Mouse (Mus musculus): Measurements from ENCODE around the gene Ntng1. TPM values are rescaled to one million over a fixed set of nuclear protein-coding genes. Genes with fewer than 3 reads are reported as not detected.

The Ntng1 gene
- polyA plus RNA-seq, 1 experiment from 2014 or later: 0.11 TPM

DNA sequence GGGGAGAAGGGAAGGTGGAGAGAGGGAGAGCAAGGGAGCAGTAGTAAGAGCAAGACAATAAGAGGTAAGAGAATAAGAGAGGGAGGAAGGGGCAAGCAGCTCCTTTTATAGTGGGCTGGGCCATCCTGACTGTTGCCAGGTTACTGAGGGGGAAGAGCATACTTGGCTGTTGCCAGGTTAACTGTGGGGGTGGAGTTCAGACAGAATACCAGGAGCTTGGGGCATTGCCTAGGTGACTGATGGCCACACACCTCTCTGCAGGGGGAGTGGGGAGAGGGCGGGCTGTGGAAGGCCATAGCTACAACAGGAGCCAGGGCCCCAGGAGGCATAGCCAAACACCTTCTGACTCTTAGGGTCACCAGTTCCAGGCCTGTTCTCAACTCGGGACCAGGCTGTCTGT is 166.2 kb downstream of the Ntng1 start:
- Histone ChIP-seq H3K4me3 (no peak overlapping the region), H3K36me3 (no peaks in the 10 kb centered on the region), H3K9ac (no peak overlapping the region), H3K27ac (no peak overlapping the region), H3K4me1 (replicated peaks) (no peaks in the 10 kb centered on the region), H3K27me3 (no peaks in the 10 kb centered on the region), H3K9me3 (replicated peaks) (no peaks in the 10 kb centered on the region), H3K4me2 (no peak overlapping the region)
- no peak for ATAC-seq (replicated peaks; ENCODE audit: insufficient number of reproducible peaks, insufficient read depth, low FRiP score, low read depth)
- 46% methylated on average over 2 of the region's 2 CpGs for WGBS

- WGBS: 65% methylated on average over 4 of the region's 4 CpGs
Observed at GRCm38 (mm10) chr3:109975106-109975505, 168.7 kb downstream of the Ntng1 start.

GRCm38 (mm10) chr3:109971465-109971864 is 172.3 kb downstream of the Ntng1 start:
- Histone ChIP-seq H3K4me3 (no peak overlapping the region), H3K27ac (no peak overlapping the region), H3K36me3 (no peaks in the 10 kb centered on the region), H3K27me3 (no peaks in the 10 kb centered on the region), H3K9me3 (replicated peaks) (no peaks in the 10 kb centered on the region), H3K4me2 (no peak overlapping the region), H3K4me1 (replicated peaks) (no peaks in the 10 kb centered on the region), H3K9ac (no peak overlapping the region)
- WGBS: 64% methylated on average over 1 of the region's 1 CpGs
- ATAC-seq (replicated peaks; ENCODE audit: insufficient number of reproducible peaks, insufficient read depth, low FRiP score, low read depth): no peak

More at GRCm38 (mm10) chr3:109975106-109975505, 168.7 kb downstream of the Ntng1 start:
- Histone ChIP-seq H3K4me3 (no peak overlapping the region), H3K27ac (no peak overlapping the region), H3K27me3 (no peaks in the 10 kb centered on the region), H3K9me3 (replicated peaks) (no peaks in the 10 kb centered on the region), H3K9ac (no peak overlapping the region), H3K4me2 (no peak overlapping the region), H3K4me1 (replicated peaks) (no peaks in the 10 kb centered on the region), H3K36me3 (no peaks in the 10 kb centered on the region)
- no peak for ATAC-seq (replicated peaks; ENCODE audit: insufficient number of reproducible peaks, insufficient read depth, low FRiP score, low read depth)

- Histone ChIP-seq H3K27ac (no peak overlapping the region), H3K4me1 (replicated peaks) (no peaks in the 10 kb centered on the region), H3K9me3 (replicated peaks) (no peaks in the 10 kb centered on the region), H3K9ac (no peak overlapping the region), H3K4me2 (no peak overlapping the region), H3K4me3 (no peak overlapping the region), H3K36me3 (no peaks in the 10 kb centered on the region), H3K27me3 (no peaks in the 10 kb centered on the region)
- no peak for ATAC-seq (replicated peaks; ENCODE audit: insufficient number of reproducible peaks, insufficient read depth, low FRiP score, low read depth)
Observed at GRCm38 (mm10) chr3:109970181-109970580, 173.6 kb downstream of the Ntng1 start.

DNA sequence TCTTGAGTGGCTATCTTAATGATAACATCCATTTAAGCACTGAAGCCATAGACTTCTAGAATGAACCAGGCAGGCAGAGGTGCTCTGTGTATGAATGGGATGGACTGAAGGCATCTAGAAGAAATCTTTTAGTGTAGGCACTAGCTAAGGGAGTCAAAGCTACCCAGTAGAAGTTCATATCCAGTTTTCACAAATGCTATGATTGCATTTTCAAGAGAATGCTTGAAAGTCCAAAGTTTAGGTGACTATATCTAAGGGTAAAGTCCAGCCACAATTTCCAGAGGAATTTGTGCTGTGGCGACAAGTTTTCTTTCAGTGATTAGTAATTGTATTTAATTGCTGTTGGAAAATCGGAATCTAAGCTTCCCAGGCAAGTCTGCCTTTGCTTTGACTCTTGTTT is 181.2 kb downstream of the Ntng1 start:
- Histone ChIP-seq H3K4me1 (replicated peaks) (no peaks in the 10 kb centered on the region), H3K9me3 (replicated peaks) (no peaks in the 10 kb centered on the region), H3K27me3 (no peaks in the 10 kb centered on the region), H3K36me3 (no peaks in the 10 kb centered on the region), H3K27ac (no peak overlapping the region), H3K4me3 (no peak overlapping the region), H3K9ac (no peak overlapping the region), H3K4me2 (no peak overlapping the region)
- no peak for ATAC-seq (replicated peaks; ENCODE audit: insufficient number of reproducible peaks, insufficient read depth, low FRiP score, low read depth)
- 84% methylated on average over 2 of the region's 2 CpGs for WGBS

DNA sequence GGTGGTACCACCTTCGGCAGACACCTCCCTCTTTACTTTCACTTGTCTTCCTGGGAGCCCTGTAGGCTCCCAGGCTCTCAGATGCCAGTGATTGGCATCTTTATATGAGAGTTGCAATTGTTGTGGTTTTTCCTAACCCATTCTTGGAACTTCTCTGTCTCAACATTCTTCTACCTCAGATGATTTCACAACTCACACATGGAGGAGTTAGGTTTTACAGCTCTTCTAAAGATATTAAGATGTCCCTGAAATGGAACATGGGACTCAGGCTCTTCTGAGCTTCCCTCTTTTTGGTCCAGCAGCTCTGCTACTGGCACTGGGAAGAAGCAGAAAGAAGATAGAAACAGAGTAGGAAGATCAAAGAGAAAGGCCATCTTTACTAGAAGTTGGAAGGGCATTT is 200.9 kb downstream of the Ntng1 start:
- ATAC-seq (replicated peaks; ENCODE audit: insufficient number of reproducible peaks, insufficient read depth, low FRiP score, low read depth): no peak
- H3K4me2 ChIP-seq: no peak overlapping the region
- H3K4me1 ChIP-seq (replicated peaks): no peaks in the 10 kb centered on the region
- H3K27me3 ChIP-seq: no peaks in the 10 kb centered on the region
- H3K9ac ChIP-seq: no peak overlapping the region
- H3K27ac ChIP-seq: no peak overlapping the region
- H3K36me3 ChIP-seq: no peaks in the 10 kb centered on the region
- H3K4me3 ChIP-seq: no peak overlapping the region
- H3K9me3 ChIP-seq (replicated peaks): no peaks in the 10 kb centered on the region
- 84% methylated on average over 1 of the region's 1 CpGs for WGBS

DNA sequence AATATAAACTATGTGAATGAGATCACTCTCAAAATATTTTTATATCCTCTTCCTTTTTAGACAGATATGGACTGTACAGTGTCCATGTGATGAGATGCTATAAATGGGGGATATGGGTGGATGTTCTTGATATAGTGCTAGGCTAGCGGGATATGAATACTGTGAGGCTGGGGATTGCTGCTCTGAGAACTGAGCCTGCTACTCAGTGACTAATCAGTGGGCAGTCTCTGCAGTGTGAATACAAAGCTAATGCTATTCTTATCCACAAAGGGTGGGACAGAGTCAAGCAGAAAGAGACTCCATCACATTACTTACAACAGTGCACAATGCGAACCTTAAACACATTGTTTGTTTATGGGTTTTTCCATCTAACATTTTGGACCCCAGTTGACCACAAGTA is 206.2 kb downstream of the Ntng1 start:
- H3K4me1 ChIP-seq (replicated peaks): no peaks in the 10 kb centered on the region; the same call in 1 of the 2 replicates
- ATAC-seq (replicated peaks; ENCODE audit: insufficient number of reproducible peaks, insufficient read depth, low FRiP score, low read depth): no peak
- WGBS: 86% methylated on average over 2 of the region's 2 CpGs

DNA sequence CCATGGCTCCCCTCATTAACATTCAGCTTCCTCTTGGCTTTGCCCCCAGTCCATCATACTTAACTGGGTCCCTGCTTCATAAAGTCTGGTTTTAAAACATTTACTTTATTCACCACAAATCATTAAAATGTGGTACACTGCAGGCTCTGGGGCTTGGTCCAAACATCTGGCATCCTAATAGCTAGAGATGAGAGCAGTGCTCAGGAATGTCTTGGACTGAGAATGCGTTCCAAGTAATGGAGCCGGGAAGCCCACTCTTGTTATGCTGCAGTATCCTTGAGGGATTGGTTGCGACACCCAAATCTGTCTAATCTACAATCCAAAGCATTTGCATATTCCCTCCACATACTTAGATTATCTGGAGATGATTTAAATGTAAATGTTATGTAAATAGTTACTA is 207.5 kb downstream of the Ntng1 start:
- Histone ChIP-seq H3K36me3 (no peaks in the 10 kb centered on the region), H3K4me1 (replicated peaks) (no peaks in the 10 kb centered on the region; the same call in 1 of the 2 replicates), H3K4me3 (no peak overlapping the region), H3K27ac (no peak overlapping the region), H3K9ac (no peak overlapping the region), H3K4me2 (no peak overlapping the region), H3K27me3 (no peaks in the 10 kb centered on the region), H3K9me3 (replicated peaks) (no peaks in the 10 kb centered on the region)
- ATAC-seq (replicated peaks; ENCODE audit: insufficient number of reproducible peaks, insufficient read depth, low FRiP score, low read depth): no peak
- WGBS: 71% methylated on average over 3 of the region's 3 CpGs

More for the DNA sequence above, 206.2 kb downstream of the Ntng1 start:
- Histone ChIP-seq H3K27me3 (no peaks in the 10 kb centered on the region), H3K4me2 (no peak overlapping the region), H3K27ac (no peak overlapping the region), H3K36me3 (no peaks in the 10 kb centered on the region), H3K9me3 (replicated peaks) (no peaks in the 10 kb centered on the region), H3K9ac (no peak overlapping the region), H3K4me3 (no peak overlapping the region)

- no peak for ATAC-seq (replicated peaks; ENCODE audit: insufficient number of reproducible peaks, insufficient read depth, low FRiP score, low read depth)
- no peak overlapping the region for H3K27ac ChIP-seq
- H3K4me1 ChIP-seq (replicated peaks): no peaks in the 10 kb centered on the region; the same call in 1 of the 2 replicates
- no peak overlapping the region for H3K4me3 ChIP-seq
- H3K27me3 ChIP-seq: no peaks in the 10 kb centered on the region
- 32% methylated on average over 8 of the region's 8 CpGs for WGBS
- no peak overlapping the region for H3K9ac ChIP-seq
- H3K36me3 ChIP-seq: no peaks in the 10 kb centered on the region
- no peaks in the 10 kb centered on the region for H3K9me3 ChIP-seq (replicated peaks)
- H3K4me2 ChIP-seq: no peak overlapping the region
Observed at GRCm38 (mm10) chr3:109932261-109932660, 211.6 kb downstream of the Ntng1 start.

- H3K4me1 ChIP-seq (replicated peaks): no peaks in the 10 kb centered on the region; the same call in 1 of the 2 replicates
- 91% methylated on average over 5 of the region's 5 CpGs for WGBS
- no peak overlapping the region for H3K4me2 ChIP-seq
- H3K9me3 ChIP-seq (replicated peaks): no peaks in the 10 kb centered on the region
- no peak overlapping the region for H3K9ac ChIP-seq
- no peak overlapping the region for H3K4me3 ChIP-seq
- ATAC-seq (replicated peaks; ENCODE audit: insufficient number of reproducible peaks, insufficient read depth, low FRiP score, low read depth): no peak
- no peaks in the 10 kb centered on the region for H3K36me3 ChIP-seq
- H3K27me3 ChIP-seq: no peaks in the 10 kb centered on the region
- H3K27ac ChIP-seq: no peak overlapping the region
Observed at GRCm38 (mm10) chr3:109931021-109931420, 212.8 kb downstream of the Ntng1 start.

- Histone ChIP-seq H3K4me2 (no peak overlapping the region), H3K36me3 (no peaks in the 10 kb centered on the region), H3K9me3 (replicated peaks) (no peaks in the 10 kb centered on the region), H3K4me3 (no peak overlapping the region), H3K9ac (no peak overlapping the region), H3K27ac (no peak overlapping the region), H3K4me1 (replicated peaks) (no peaks in the 10 kb centered on the region), H3K27me3 (peaks cover under 1% of the 10 kb centered on the region; the same call in 1 of the 2 replicates)
- 51% methylated on average over 4 of the region's 4 CpGs for WGBS
- no peak for ATAC-seq (replicated peaks; ENCODE audit: insufficient number of reproducible peaks, insufficient read depth, low FRiP score, low read depth)
Observed at GRCm38 (mm10) chr3:109923788-109924187, 220.0 kb downstream of the Ntng1 start.

DNA sequence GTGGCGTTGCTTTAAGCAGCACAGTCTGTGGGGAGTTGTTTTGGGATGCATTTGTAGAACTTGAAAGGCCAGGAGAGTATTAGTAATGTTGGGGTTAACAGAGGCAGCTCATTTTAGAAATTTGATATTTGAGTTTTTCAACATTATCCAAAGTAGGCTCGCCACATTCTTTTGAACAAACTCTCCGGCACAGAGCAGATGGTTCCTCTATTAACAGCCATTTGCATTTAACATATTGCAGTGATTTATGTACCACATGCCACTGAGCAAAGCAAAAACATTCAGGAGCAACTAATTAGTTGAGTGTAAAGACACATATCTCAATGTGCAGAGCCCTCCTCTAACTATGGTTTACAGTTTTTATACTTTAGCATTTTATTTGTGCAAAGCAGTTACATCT is 224.8 kb downstream of the Ntng1 start:
- Histone ChIP-seq H3K4me2 (no peak overlapping the region), H3K4me1 (replicated peaks) (no peaks in the 10 kb centered on the region), H3K4me3 (no peak overlapping the region), H3K36me3 (no peaks in the 10 kb centered on the region), H3K9me3 (replicated peaks) (no peaks in the 10 kb centered on the region), H3K9ac (no peak overlapping the region), H3K27me3 (peaks cover 9% of the 10 kb centered on the region), H3K27ac (no peak overlapping the region)
- 71% methylated on average over 3 of the region's 3 CpGs for WGBS
- no peak for ATAC-seq (replicated peaks; ENCODE audit: insufficient number of reproducible peaks, insufficient read depth, low FRiP score, low read depth)
